Mouse (Mus musculus): ENCODE results near the gene Ubl3.

GRCm38 (mm10) chr5:148494249-148494648, 58.3 kb downstream of the Ubl3 start:
- TF ChIP-seq CTCF (IDR thresholded peaks at IDR 0.05; ENCODE audit: control insufficient read depth, insufficient read depth, insufficient read length) (no peak), CEBPB (IDR thresholded peaks at IDR 0.05; ENCODE audit: low read depth) (no peak), MYOD1 (IDR thresholded peaks at IDR 0.05; ENCODE audit: control insufficient read depth, insufficient read length, low read depth) (no peak), MAX (IDR thresholded peaks at IDR 0.05) (no peak), USF1 (IDR thresholded peaks at IDR 0.05; ENCODE audit: low read depth) (no peak), MYOG (IDR thresholded peaks at IDR 0.05; ENCODE audit: control insufficient read depth, extremely low read depth, insufficient read length) (no peak)

All from C2C12 (cell line).